Mouse (Mus musculus) lung, postnatal 25 days (tissue): ENCODE results near the gene Zfhx2.

Source experiments
- DNase-seq: peaks from one replicate; pipeline ENCODE4 v3.0.0; 2022; ENCODE audit warnings: low spot score

Gene Zfhx2

DNA sequence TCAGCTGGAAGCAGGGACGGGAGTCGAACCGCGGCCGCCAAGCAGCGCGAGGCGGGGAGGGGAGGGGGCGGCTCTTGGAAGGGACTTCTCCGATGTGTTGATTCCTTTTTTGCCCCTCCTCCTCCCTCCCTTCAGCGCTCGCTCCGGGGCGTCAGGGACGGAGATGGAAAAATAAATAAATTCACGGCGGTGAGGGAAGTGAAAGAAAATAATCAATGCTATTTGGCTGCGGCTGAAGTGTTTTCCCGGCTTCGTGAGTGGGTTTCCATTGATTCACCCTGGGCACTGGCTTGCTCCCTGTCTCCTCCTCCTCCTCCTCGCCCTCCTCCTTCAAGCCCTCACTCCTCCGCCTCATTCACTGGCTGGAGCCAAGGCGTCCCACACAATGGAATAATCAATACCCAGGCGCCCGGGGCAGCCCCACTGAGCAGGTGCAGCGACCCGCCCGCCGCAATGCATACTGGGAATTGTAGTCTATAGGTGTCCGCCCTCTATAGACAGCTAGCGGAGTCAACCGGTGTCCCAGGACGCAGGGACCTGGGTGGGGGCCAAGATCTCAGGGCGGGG is at the start of gene Zfhx2:
Zfhx2 (minus strand) TSS at position 314 of the 567 bp plus-strand sequence.
- DNase-seq = peak; percentile 94

DNA sequence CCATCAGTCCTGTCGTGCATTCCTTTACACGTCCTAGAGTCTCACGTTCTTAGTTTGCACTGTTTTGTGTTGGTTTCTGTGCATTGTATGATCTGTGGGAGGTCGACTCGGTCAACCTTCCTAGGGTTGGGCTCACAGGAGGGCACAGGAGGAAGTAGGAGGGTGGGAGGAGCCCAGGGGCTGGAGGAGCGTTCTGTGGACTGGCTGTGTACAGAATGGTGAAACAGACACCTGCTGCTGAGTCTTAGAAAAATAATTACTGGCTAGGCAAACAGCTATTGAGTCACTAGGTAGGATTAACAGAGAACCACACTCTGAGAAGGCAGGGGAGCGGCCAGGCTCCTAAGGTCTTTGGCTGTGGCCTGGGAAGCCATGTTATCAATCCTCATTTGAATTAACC is 47.2 kb upstream of the Zfhx2 start:
- no peak for DNase-seq

DNA sequence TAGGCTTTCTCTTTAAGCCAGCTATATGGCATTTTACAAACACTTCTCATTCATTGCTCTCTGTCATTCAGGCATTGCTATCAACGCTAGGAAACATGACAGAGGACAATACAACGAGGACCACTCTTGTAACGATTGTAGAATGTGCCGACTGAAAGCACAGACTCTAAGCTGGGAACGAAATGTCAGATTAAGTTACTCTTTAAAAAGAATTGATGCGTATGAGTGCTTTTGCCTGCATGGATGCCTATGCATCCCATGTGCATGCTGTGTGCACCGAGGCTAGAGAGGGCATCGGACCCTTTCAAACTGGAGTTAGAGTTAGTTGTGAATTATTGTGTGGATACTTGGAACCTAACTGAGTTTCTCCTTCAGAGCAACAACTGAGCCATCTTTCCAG is 43.6 kb upstream of the Zfhx2 start:
- no peak for DNase-seq

- no peak for DNase-seq
Observed at GRCm38 (mm10) chr14:55126521-55126920, 34.4 kb upstream of the Zfhx2 start.

DNA sequence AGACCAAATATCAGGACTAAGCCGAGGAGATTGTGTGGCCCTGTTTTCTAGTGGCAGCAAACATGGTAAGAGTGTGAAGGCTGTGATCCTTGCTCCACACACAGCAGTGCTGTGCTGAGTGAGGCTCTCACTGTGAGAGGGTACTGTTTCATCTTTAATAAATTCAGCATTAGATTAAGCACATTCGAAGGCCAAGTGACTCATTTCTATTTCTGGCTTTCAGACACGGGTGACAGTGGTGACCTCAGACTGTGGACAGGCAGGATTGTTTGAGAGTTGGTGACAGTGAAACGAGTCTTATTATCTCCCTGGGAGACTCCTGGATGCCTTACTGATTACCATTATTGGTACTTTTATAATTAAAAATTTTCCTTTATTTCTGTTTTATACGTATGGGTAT is 33.6 kb upstream of the Zfhx2 start:
- no peak for DNase-seq

GRCm38 (mm10) chr14:55122359-55122758 is 30.2 kb upstream of the Zfhx2 start:
- no peak for DNase-seq

DNA sequence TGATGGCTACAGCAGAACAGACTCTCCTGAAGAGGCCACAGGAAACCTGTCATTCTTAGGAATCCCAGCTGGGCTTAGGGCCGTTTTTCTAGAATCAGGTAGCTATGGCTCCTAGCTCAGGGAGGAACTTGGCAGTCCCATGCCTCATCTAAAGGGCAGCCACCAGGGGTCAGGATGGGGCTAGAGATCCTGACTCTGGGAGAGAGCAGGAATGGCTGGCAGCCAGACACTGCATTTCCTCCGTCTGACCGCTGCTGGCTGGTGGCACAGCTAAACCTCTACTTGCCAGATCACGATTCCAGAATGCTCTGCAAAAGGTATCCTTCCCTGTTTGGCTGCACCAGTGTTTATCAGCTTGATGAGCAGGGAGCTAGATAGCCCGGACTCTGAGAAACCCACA is 29.8 kb upstream of the Zfhx2 start:
- peak; percentile 76 for DNase-seq

DNA sequence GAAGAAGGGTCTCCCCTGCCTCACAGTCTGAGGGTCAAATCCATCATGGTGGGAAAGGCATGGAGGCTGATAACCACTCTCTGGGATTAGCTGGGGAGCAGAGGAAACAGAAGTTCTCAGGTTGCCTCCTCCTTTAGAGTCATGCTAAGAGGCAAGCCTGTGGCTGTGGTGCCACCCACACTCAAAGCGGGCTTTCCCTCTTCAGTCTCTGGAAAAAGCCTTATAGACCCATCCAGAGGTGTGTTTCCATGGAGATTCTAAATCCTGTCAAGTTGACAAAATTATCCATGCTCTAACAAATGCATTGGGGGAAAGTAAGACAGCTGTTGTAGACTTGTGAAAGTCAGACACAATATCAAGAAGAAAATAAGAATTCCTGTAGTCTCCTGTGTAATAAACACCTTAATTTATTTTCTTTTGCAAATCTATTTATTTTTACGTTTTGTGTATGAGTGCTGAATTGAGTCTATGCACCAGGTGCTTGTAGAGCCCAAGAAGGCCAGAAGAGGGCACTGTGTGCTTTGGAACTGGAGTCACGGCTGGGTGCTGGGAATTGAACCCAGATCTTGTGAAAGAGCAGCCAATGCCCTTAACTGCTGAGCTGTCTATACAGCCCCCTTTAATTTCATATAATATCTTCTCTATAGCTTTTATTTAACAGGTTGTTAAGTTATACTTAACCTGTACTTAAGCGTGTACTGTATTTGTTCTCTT is 27.5 kb upstream of the Zfhx2 start:
- no peak for DNase-seq

GRCm38 (mm10) chr14:55118852-55119251 is 26.7 kb upstream of the Zfhx2 start:
- DNase-seq = no peak

DNA sequence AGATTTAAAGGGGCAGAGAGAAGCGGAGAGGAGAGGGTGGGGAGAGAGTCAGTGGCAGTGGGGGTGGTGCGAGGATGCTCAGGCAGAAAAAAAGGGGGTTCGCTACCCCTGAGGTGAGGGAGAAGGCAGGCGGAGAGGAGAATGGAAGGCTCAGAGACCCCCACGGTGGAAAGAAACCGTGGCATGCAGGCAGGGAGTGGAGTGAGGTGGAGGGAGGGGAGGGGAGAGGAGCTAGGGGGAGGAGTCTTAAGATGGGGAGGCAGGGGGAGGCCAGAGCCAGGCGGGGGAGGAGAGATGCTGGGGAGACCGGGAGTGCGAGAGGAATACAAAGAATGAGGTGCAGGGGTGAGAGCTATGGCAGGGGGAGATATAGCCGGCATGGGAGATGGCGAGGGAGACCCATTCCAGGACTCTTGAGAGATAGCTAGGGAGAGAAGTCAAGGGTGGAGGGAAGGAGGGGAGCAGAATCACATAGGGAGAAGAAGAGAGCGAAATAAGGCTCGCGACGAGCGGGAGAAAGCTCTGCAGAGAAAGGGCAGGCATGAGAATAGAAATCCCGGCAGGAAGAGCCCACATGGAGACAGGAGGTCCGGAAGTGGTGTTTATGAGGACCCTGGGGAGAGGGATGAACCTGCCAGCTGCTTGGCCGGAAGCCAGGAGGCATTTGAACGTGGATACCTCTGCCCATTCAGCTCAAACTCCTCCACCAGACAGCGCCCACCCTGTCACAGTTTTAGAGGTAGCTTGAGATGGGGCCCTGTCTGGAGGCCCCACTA is 24.5 kb upstream of the Zfhx2 start, which contains the start of gene Jph4:
Jph4 (minus strand) TSS at position 511 of the 776 bp plus-strand sequence.
- DNase-seq = no peak

- DNase-seq = no peak
Observed at GRCm38 (mm10) chr14:55115846-55116245, 23.7 kb upstream of the Zfhx2 start.

DNA sequence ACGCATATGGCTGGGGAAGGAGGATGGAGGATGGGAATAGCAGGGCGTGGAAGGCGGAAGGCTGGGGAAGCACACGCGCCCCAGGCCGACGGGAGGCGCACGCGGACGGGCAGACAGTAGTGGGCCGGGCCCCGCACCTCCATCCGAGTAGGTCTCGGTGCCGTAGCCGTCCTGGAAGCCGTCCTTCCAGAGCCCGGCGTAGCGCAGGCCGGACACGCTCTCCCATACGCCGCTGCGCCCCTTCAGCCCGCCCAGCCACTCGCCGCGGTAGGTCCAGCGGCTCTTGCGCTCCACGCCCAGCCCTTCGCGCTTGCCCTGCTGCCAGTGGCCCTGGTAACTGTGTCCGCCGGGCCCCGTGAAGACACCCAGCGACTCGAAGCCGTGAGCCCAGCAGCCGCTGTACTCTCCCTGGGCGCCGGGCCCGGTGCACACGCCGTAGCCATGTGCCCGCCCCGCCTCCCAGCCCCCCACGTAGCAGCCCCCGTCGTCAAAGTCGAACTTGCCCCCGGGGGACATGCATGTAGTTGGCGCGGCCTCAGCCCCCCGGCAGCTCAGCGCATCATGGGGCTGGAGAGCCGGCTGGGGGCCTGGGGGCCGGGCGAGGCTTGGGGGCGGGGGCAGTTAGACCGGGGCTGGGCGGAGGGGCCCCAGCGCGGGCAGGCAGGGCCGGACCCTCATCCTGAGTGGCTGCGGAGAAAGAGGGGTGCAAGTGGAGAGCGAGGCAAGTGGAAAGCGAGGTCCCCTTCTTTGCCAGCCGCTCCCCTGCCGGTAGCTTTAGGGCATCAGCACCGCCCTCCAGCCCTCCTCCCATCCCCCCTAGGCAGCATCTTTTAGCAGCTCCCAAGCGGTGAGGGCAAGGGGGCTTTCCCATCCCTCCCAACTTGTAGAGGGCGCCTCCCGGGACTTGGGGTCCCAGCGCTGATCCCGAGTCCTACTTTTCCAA is 22.9 kb upstream of the Zfhx2 start:
- DNase-seq = peak; percentile 33

GRCm38 (mm10) chr14:55113975-55114645 is 22.0 kb upstream of the Zfhx2 start:
- DNase-seq = no peak

GRCm38 (mm10) chr14:55113351-55113974 is 21.3 kb upstream of the Zfhx2 start:
- DNase-seq = no peak

GRCm38 (mm10) chr14:55111720-55112119 is 19.6 kb upstream of the Zfhx2 start:
- no peak for DNase-seq

- no peak for DNase-seq
Observed at GRCm38 (mm10) chr14:55110076-55110475, 18.0 kb upstream of the Zfhx2 start.

DNA sequence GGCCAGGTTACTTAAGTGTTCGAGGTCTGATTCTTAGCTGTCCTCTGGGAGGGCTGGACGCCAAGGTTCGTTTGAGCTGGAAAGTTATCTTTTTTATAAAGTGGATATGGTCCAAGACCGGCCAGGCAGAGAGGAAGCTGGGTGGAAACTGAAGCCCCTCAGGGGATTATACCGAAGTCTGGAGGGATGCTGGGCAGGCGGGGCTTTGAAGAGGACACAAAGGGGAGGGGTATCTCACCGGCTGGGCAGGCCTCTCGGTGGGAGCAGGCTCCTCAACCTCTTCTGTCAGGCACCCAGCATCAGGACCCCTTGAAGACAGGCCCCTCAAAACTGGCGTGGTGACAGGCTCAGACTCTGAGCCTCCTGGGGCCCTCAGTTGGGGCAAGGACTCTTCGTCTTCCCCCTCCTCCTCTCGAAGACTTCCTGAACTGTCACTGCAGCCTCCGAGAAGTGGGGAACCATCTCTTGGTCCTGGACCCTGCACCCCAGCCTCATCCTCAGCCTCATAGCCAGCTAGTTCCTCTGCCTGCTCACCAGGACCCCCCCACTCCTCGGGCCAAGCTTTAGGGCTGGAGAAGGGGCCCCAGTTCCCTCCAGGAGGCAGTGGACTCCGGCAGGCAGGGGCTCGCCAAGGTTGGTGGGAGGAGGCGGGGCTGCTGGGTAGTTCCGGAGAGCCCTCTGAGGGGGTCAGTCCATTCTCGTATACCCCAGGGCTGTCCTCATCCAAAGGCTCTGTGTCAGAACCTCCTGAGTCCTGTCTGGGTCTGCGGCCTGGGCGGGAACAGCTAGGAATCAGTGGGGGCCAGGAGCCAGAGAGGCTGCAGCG is 17.1 kb upstream of the Zfhx2 start:
- no peak for DNase-seq

DNA sequence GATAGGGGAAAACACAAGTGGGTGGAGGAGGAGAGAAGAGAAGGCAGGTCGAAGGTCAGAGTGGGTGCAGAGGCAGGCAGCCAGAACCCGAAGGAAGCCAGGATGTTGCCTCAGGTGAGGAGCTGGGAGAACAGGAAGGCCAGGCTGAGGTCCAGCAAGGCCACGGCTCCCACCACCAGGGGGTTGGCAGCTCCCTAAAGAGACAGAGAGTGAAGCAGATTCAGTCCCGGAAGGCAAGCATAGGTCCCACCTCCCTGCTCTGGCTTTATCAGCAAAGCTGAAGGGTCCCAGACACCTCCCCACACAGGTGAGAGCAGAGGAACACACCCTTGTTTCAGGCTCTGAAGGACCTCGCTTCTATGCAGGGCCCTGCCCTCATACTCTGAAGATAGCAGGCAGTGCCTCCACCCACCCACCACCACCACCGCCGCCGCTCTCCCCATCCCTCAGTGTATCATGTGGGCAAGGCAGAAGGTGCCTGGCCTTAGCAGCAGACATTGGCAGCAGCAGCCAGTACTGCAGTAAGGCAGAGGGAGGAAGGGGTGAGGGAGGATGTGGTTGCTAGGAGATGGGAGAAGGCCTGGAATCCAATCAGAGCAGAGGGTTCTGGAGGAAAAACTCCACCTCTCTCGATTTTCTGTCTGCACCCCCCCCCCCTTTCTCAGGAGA is 16.2 kb upstream of the Zfhx2 start:
- DNase-seq = no peak

- no peak for DNase-seq
Observed at GRCm38 (mm10) chr14:55106990-55107389, 14.9 kb upstream of the Zfhx2 start.
